Mouse (Mus musculus) neutrophil, adult 83 days (primary cell): ENCODE data around the gene Cdkn2a. TPM values are rescaled to one million over a fixed set of nuclear protein-coding genes. Genes with fewer than 3 reads are reported as not detected.

ENCODE experiments used
- total RNA-seq, 2 experiments: library from RNA; stranded (reverse); gene quantifications; one replicate each; pipeline ENCODE4 v1.2.4; 2023

The Cdkn2a gene
- not detected for total RNA-seq

DNA sequence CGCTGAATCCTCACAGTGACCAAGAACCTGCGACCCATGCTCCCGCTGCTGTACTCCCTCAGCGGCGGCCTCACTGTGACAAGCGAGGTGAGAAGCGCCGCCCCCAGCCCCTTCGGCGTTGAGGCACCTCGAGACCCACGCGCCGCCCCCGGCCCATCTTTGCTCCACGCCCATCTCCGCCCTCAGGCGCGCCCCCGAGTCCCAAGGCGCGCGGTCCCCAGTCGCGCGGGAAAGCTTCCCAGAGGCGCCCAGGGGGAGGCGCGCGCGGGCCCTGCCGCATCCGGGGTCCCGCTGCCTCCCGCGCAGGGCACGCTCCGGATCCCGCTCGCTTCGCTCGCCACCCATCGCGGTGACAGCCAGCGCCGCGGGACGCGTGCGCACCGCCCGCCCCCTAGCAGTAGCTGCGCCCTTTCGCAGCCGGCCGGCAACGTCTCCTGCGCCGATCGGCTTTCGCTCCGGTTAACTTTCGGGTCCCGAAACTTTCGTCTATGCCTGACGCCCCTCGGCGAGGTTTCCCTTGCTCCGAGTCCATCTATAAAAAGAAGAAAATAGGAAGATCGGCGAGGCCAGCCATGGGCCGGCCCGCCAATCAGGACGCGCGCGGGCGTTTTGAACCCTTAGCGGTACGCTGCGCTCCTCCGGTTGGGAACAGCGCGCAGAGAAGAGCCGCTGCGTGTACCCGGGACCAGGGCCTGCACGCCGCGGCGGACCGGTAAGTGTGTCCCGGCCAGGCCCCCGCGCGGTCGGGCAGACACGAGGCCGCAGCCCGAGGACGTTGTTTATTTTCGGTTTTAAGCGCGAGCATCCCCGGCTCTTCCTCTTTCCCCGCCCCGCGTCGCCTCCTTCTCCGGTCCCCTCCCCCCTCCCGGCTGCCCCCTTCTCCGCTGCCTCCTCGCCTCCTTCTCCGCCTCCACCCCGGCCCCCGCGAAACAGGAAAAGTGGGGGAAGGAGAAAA, at the start of gene Cdkn2a:
Gene Cdkn2a (minus strand): TSS at position 168 of the 955 bp plus-strand sequence.

GRCm38 (mm10) chr4:89310491-89311254, 16.2 kb upstream of the Cdkn2a start, which contains the start of gene Cdkn2b:
TSS of gene Cdkn2b (minus strand) at chr4:89311039.

Other genes with a start within 250 kb of the Cdkn2a start
- gene Mtap, start 157.5 kb downstream of the Cdkn2a start, total RNA-seq = 1 to 10 TPM; 4.5 to 5.8 TPM
- not detected for gene Cdkn2b, start 16.4 kb upstream of the Cdkn2a start, total RNA-seq